Mouse (Mus musculus) gastrocnemius, postnatal 14 days (tissue): ENCODE measurements around the gene Eif6. TPM values are rescaled to one million over a fixed set of nuclear protein-coding genes. Genes with fewer than 3 reads are reported as not detected.
"Not testable (repeated sequence)": the region's sequence is repeated elsewhere in the genome, so short reads cannot be mapped to it uniquely, and the experiment has no call there.

ENCODE experiments used
- DNase-seq: peaks from one replicate; pipeline ENCODE4 v3.0.0; 2021; ENCODE audit warnings: mixed read lengths
- intact Hi-C: fragments of 180-260 bp; cut with DNase I; formaldehyde crosslinking; loops from one replicate; pipeline ENCODE4 v1.15.1; 2025; ENCODE audit warnings: low total_unique reads
- long read RNA-seq, 2 experiments: library from polyadenylated mRNA; stranded (forward); transcript quantifications; one replicate each; pipeline ENCODE4 v2.0.0; 2021
- total RNA-seq, 2 experiments: library from RNA; stranded (reverse); gene quantifications; 2 replicates each; pipeline ENCODE4 v1.2.3; 2021

The Eif6 gene
- 10 to 100 TPM; 48.0 to 48.3 TPM for total RNA-seq
- long read RNA-seq, experiment 1, transcript Eif6-201 (6 exons, 1,500 nt) = major isoform, 50 of 54 reads
- long read RNA-seq, experiment 1, partial matches to known transcripts = 1 of 54 reads
- long read RNA-seq, experiment 1, other reads (novel, unspliced or antisense) = 2 of 54 reads
- long read RNA-seq, experiment 2, transcript Eif6-201 (6 exons, 1,500 nt) = major isoform, 68 of 70 reads
- long read RNA-seq, experiment 2, partial matches to known transcripts = 0 of 70 reads
- long read RNA-seq, experiment 2, other reads (novel, unspliced or antisense) = 2 of 70 reads

- DNase-seq = peak; percentile 87
- intact Hi-C loops = no loop called here
Measured at GRCm38 (mm10) chr2:155826630-155827424, at the start of gene Eif6. TSS of gene Eif6 (minus strand) at chr2:155826925.

- no peak for DNase-seq
- intact Hi-C loops = no loop called here
Measured at GRCm38 (mm10) chr2:155873636-155874035, 46.9 kb upstream of the Eif6 start.

- intact Hi-C loops = no loop called here
- DNase-seq = no peak
Measured at GRCm38 (mm10) chr2:155872930-155873507, 46.3 kb upstream of the Eif6 start.

GRCm38 (mm10) chr2:155872486-155872885 lies 45.8 kb upstream of the Eif6 start:
- intact Hi-C loops = no loop called here
- no peak for DNase-seq

- no peak for DNase-seq
Measured at GRCm38 (mm10) chr2:155869772-155870171, 43.0 kb upstream of the Eif6 start.

GRCm38 (mm10) chr2:155868320-155868719 lies 41.6 kb upstream of the Eif6 start:
- intact Hi-C loops = no loop called here
- no peak for DNase-seq

More at GRCm38 (mm10) chr2:155869772-155870171, 43.0 kb upstream of the Eif6 start:
- intact Hi-C loops = no loop called here

- intact Hi-C loops = no loop called here
- no peak for DNase-seq
Measured at GRCm38 (mm10) chr2:155863301-155863867, 36.7 kb upstream of the Eif6 start.

GRCm38 (mm10) chr2:155862573-155863300 lies 36.0 kb upstream of the Eif6 start:
- intact Hi-C loops = no loop called here
- no peak for DNase-seq

- no peak for DNase-seq
- intact Hi-C loops = no loop called here
Measured at GRCm38 (mm10) chr2:155861581-155861980, 34.9 kb upstream of the Eif6 start.

GRCm38 (mm10) chr2:155860102-155860501 lies 33.4 kb upstream of the Eif6 start:
- intact Hi-C loops = no loop called here
- DNase-seq = no peak

- no peak for DNase-seq
Measured at GRCm38 (mm10) chr2:155852536-155852935, 25.8 kb upstream of the Eif6 start.

GRCm38 (mm10) chr2:155850120-155850519 lies 23.4 kb upstream of the Eif6 start:
- intact Hi-C loops = no loop called here
- no peak for DNase-seq

More at GRCm38 (mm10) chr2:155852536-155852935, 25.8 kb upstream of the Eif6 start:
- intact Hi-C loops = no loop called here

GRCm38 (mm10) chr2:155849464-155849863 lies 22.7 kb upstream of the Eif6 start:
- DNase-seq = no peak
- intact Hi-C loops = loop anchor here (2.0 kb wide), 1 partner anchor 97 kb away; no protein-coding TSS in a partner anchor

GRCm38 (mm10) chr2:155848291-155848690 lies 21.6 kb upstream of the Eif6 start:
- peak; percentile 71 for DNase-seq
- intact Hi-C loops = loop anchor here (2.0 kb wide), 1 partner anchor 99 kb away; no protein-coding TSS in a partner anchor

GRCm38 (mm10) chr2:155846930-155847329 lies 20.2 kb upstream of the Eif6 start:
- intact Hi-C loops = no loop called here
- no peak for DNase-seq

- intact Hi-C loops = no loop called here
Measured at GRCm38 (mm10) chr2:155838961-155839360, 12.2 kb upstream of the Eif6 start.

GRCm38 (mm10) chr2:155837961-155838360 lies 11.2 kb upstream of the Eif6 start:
- intact Hi-C loops = no loop called here
- no peak for DNase-seq

More at GRCm38 (mm10) chr2:155838961-155839360, 12.2 kb upstream of the Eif6 start:
- DNase-seq = no peak

GRCm38 (mm10) chr2:155834732-155835131 lies 8.0 kb upstream of the Eif6 start, which contains the start of gene Fam83c:
TSS of gene Fam83c (minus strand) at chr2:155834854.
- DNase-seq = no peak
- intact Hi-C loops = no loop called here

- DNase-seq, intact Hi-C loops: not testable (repeated sequence)
Measured at GRCm38 (mm10) chr2:155832087-155832486, 5.4 kb upstream of the Eif6 start.
